In genomic region chr12:91915486-91915885, GRCm38 (mm10) we compare ENCODE assay signal across 30 mouse cellular contexts.
DNase-seq lines count a peak whose midpoint lies in the region; TF ChIP-seq lines count a peak whose summit lies in the region.
"Had no signal": no experiment of that assay in that cellular context is flagged by ENCODE, and none has a peak within 500 bp of the region (broad histone marks: within the 10 kb centered on the region; RNA-seq: fewer than 3 reads in every experiment).

No protein-coding gene starts in this region.

- no peak for TF ChIP-seq CTCF in heart, adult 2 months (IDR thresholded peaks at IDR 0.05)

- H3K4me3 ChIP-seq in heart, embryonic 10.5 days = no peak overlapping the region
- no peak overlapping the region for H3K4me3 ChIP-seq in heart, adult 2 months
- H3K4me3 ChIP-seq: embryonic facial prominence, embryonic 10.5 days; embryonic facial prominence, embryonic 13.5 days; erythroblast, embryonic 14.5 days; forebrain, embryonic 12.5 days; forebrain, embryonic 15.5 days; heart, embryonic 12.5 days; heart, embryonic 15.5 days; hindbrain, embryonic 10.5 days had no signal

- 61% methylated on average over 3 of the region's 3 CpGs for WGBS in heart, embryonic 10.5 days
- 38% methylated on average over 3 of the region's 3 CpGs for WGBS in heart, adult 2 months

- H3K79me2 ChIP-seq in heart, adult 2 months (replicated peaks; ENCODE audit: control insufficient read depth, insufficient read depth, low read length) = no peaks in the 10 kb centered on the region

- DNase-seq in adrenal gland, adult (ENCODE audit: inconsistent age in 2 of 2, low spot score in 1 of 2) = peak; percentile 27 to 80
- DNase-seq in adrenal gland, postnatal 25 days = no peak
- peak; percentile 2 for DNase-seq in heart, embryonic 10.5 days (ENCODE audit: low spot score)
- no peak for DNase-seq in heart, adult 2 months
- peak; percentile 20 for DNase-seq in adrenal gland, postnatal 10 days
- DNase-seq in urinary bladder, postnatal 10 days (ENCODE audit: low spot score) = no peak
- no peak for DNase-seq in thymus, postnatal 14 days
- DNase-seq: B cell, adult 2 months; cerebellum, adult 11 months; cerebellum, adult 2 months; cerebellum, adult 9-11 months; cerebellum, postnatal 25 days; embryo, embryonic 11 days; gastrocnemius, postnatal 10 days; gastrocnemius, postnatal 36 days; heart, postnatal 10 days; heart, postnatal 36 days; kidney, adult 18-20 months had no signal

- H3K27me3 ChIP-seq in heart, embryonic 10.5 days (ENCODE audit: insufficient read depth, poor library complexity, severe bottlenecking) = no peaks in the 10 kb centered on the region
- no peaks in the 10 kb centered on the region for H3K27me3 ChIP-seq in heart, adult 2 months (ENCODE audit: control insufficient read depth, insufficient read depth, low read length)
- H3K27me3 ChIP-seq: CH12.LX; embryonic facial prominence, embryonic 13.5 days; forebrain, embryonic 12.5 days; forebrain, embryonic 15.5 days; heart, embryonic 12.5 days; heart, embryonic 15.5 days had no signal

- intact Hi-C loops in heart, adult 2 months (cut with DNase I) = no loop called here

- H3K27ac ChIP-seq in heart, embryonic 10.5 days = no peak overlapping the region
- H3K27ac ChIP-seq in heart, adult 2 months = no peak overlapping the region
- H3K27ac ChIP-seq: embryonic facial prominence, embryonic 10.5 days; embryonic facial prominence, embryonic 13.5 days; forebrain, embryonic 12.5 days; forebrain, embryonic 15.5 days; heart, embryonic 15.5 days; hindbrain, embryonic 10.5 days; hindbrain, embryonic 14.5 days; hindbrain, postnatal 0 days had no signal

- no peak for TF ChIP-seq EP300 in heart, adult 2 months (IDR thresholded peaks at IDR 0.05; ENCODE audit: insufficient read depth, low read depth, low read length)

- no peaks in the 10 kb centered on the region for H3K9me3 ChIP-seq in heart, embryonic 10.5 days
- H3K9me3 ChIP-seq: embryonic facial prominence, embryonic 10.5 days; embryonic facial prominence, embryonic 13.5 days; forebrain, embryonic 12.5 days; forebrain, embryonic 15.5 days; G1E; heart, embryonic 12.5 days; heart, embryonic 15.5 days; hindbrain, embryonic 10.5 days had no signal

- no peak overlapping the region for H3K9ac ChIP-seq in heart, adult 2 months (ENCODE audit: low read depth, low read length)
- H3K9ac ChIP-seq: embryonic facial prominence, embryonic 13.5 days; forebrain, embryonic 12.5 days; forebrain, embryonic 15.5 days; heart, embryonic 12.5 days; heart, embryonic 15.5 days; hindbrain, embryonic 14.5 days had no signal

- no peak for TF ChIP-seq POLR2A in heart, adult 2 months (IDR thresholded peaks at IDR 0.05; ENCODE audit: insufficient read depth, low read depth, low read length)

- no peaks in the 10 kb centered on the region for H3K4me1 ChIP-seq in heart, embryonic 10.5 days
- H3K4me1 ChIP-seq in heart, adult 2 months (ENCODE audit: control insufficient read depth, insufficient read depth, low read length) = no peaks in the 10 kb centered on the region
- H3K4me1 ChIP-seq: embryonic facial prominence, embryonic 10.5 days; embryonic facial prominence, embryonic 13.5 days; forebrain, embryonic 12.5 days; forebrain, embryonic 15.5 days; heart, embryonic 15.5 days; hindbrain, embryonic 10.5 days had no signal

- no peaks in the 10 kb centered on the region for H3K36me3 ChIP-seq in heart, embryonic 10.5 days
- H3K36me3 ChIP-seq in heart, adult 2 months (ENCODE audit: control insufficient read depth, insufficient read depth, low read length) = no peaks in the 10 kb centered on the region
- H3K36me3 ChIP-seq: embryonic facial prominence, embryonic 10.5 days; embryonic facial prominence, embryonic 13.5 days; forebrain, embryonic 12.5 days; forebrain, embryonic 15.5 days; G1E; heart, embryonic 12.5 days; heart, embryonic 15.5 days; hindbrain, embryonic 10.5 days had no signal

Comparison
In these comparisons a context has a peak if more than half of its experiments do, and no peak if none do; other contexts are left out.
1. DNase-seq: peak in adrenal gland, adult (2 of 2), heart, embryonic 10.5 days (single experiment) and adrenal gland, postnatal 10 days (single experiment); none in adrenal gland, postnatal 25 days (single experiment), heart, adult 2 months (0 of 2), urinary bladder, postnatal 10 days (single experiment) and thymus, postnatal 14 days (single experiment).